Mouse (Mus musculus) CH12.LX (cell line): ENCODE measurements around the gene Arhgef7. TPM values are rescaled to one million over a fixed set of nuclear protein-coding genes. Genes with fewer than 3 reads are reported as not detected.

Experiments
- DNase-seq: peaks from one replicate; pipeline ENCODE4 v3.0.0-alpha.2; 2013; ENCODE audit errors: extremely low read depth
- H3K27ac ChIP-seq: 2 replicates; pipeline ENCODE4 v1.5.1; 2012; ENCODE audit warnings: low read depth, mild to moderate bottlenecking, control low read depth, moderate library complexity; ENCODE audit not compliant: insufficient read depth
- H3K27me3 ChIP-seq: replicated peaks from 2 replicates; pipeline ENCODE3; 2012; ENCODE audit warnings: inconsistent platforms
- H3K36me3 ChIP-seq, 2 experiments: replicated peaks in 1 of 2; 2 replicates each; pipeline versions ENCODE3 to v1.6.1; 2012; ENCODE audit warnings: inconsistent platforms in 1 of 2, low read length in 1 of 2, mild to moderate bottlenecking in 1 of 2, mixed read lengths in 1 of 2, moderate library complexity in 1 of 2; ENCODE audit not compliant: control insufficient read depth in 1 of 2, insufficient read depth in 1 of 2
- H3K4me1 ChIP-seq, 2 experiments: 2 replicates each; pipeline ENCODE4 v1.6.1; 2012; ENCODE audit warnings: inconsistent platforms in 1 of 2, moderate library complexity in 1 of 2; ENCODE audit not compliant: insufficient read depth in 2 of 2, control insufficient read depth in 1 of 2
- H3K4me2 ChIP-seq: 2 replicates; pipeline ENCODE4 v1.6.1; 2012; ENCODE audit warnings: low read depth, mild to moderate bottlenecking, control low read depth; ENCODE audit not compliant: poor library complexity, insufficient read depth, severe bottlenecking
- H3K4me3 ChIP-seq, 3 experiments: fragments of 150-350 bp in 1 of 3; sonication (generic) in 1 of 3; replicated peaks in 1 of 3; 2 replicates each; pipeline versions ENCODE3 to v1.5.1; 2011 to 2012; ENCODE audit warnings: low read depth in 2 of 3, low read length in 2 of 3, mild to moderate bottlenecking in 2 of 3, moderate library complexity in 2 of 3, control low read depth in 1 of 3, improper control_type of control experiment in 1 of 3, inconsistent platforms in 1 of 3, mixed read lengths in 1 of 3; ENCODE audit not compliant: poor library complexity in 1 of 3
- H3K79me2 ChIP-seq: replicated peaks from 2 replicates; pipeline ENCODE4 v1.6.1; 2012; ENCODE audit warnings: mild to moderate bottlenecking, moderate library complexity; ENCODE audit not compliant: control insufficient read depth, poor library complexity, insufficient read depth, severe bottlenecking; ENCODE audit errors: extremely low read depth
- H3K9ac ChIP-seq: 2 replicates; pipeline ENCODE4 v1.6.1; 2012; ENCODE audit warnings: low read depth, mild to moderate bottlenecking, control low read depth, moderate library complexity; ENCODE audit not compliant: insufficient read depth
- H3K9me3 ChIP-seq: replicated peaks from 2 replicates; pipeline ENCODE3; 2012; ENCODE audit warnings: low read length, inconsistent platforms, mixed read lengths
- CHD2 ChIP-seq: IDR thresholded peaks from 2 replicates; pipeline ENCODE4 v1.6.1; 2011; ENCODE audit warnings: low read length, improper control_type of control experiment
- ELF1 ChIP-seq: IDR thresholded peaks from 2 replicates; pipeline ENCODE4 v1.6.1; 2014; ENCODE audit warnings: low read depth, mild to moderate bottlenecking, inconsistent platforms, low read length, improper control_type of control experiment
- EP300 ChIP-seq: IDR thresholded peaks from 2 replicates; pipeline ENCODE4 v1.6.1; 2011; ENCODE audit warnings: low read length, improper control_type of control experiment
- ETS1 ChIP-seq: conservative IDR thresholded peaks from 2 replicates; pipeline ENCODE4 v1.6.1; 2012; ENCODE audit warnings: low read depth, mild to moderate bottlenecking, inconsistent platforms, low read length, improper control_type of control experiment, moderate library complexity
- GABPA ChIP-seq: IDR thresholded peaks from 2 replicates; pipeline ENCODE4 v1.6.1; 2012; ENCODE audit warnings: low read depth, low read length, improper control_type of control experiment, inconsistent platforms; ENCODE audit not compliant: insufficient replicate concordance
- HCFC1 ChIP-seq: IDR thresholded peaks from 2 replicates; pipeline ENCODE4 v1.6.1; 2012; ENCODE audit warnings: low read depth, mild to moderate bottlenecking, inconsistent platforms, low read length, improper control_type of control experiment
- IRF4 ChIP-seq: IDR thresholded peaks from 2 replicates; pipeline ENCODE4 v1.6.1; 2014; ENCODE audit warnings: low read depth, mild to moderate bottlenecking, inconsistent platforms, low read length, improper control_type of control experiment
- JUND ChIP-seq: conservative IDR thresholded peaks from 2 replicates; pipeline ENCODE4 v1.6.1; 2011; ENCODE audit warnings: low read depth, low read length, improper control_type of control experiment
- MAFK ChIP-seq: IDR thresholded peaks from 2 replicates; pipeline ENCODE4 v1.6.1; 2011; ENCODE audit warnings: low read length, improper control_type of control experiment; ENCODE audit not compliant: insufficient replicate concordance
- MAZ ChIP-seq: IDR thresholded peaks from 2 replicates; pipeline ENCODE4 v1.6.1; 2012; ENCODE audit warnings: low read depth, mild to moderate bottlenecking, inconsistent platforms, low read length, improper control_type of control experiment, moderate library complexity
- MXI1 ChIP-seq: IDR thresholded peaks from 2 replicates; pipeline ENCODE4 v1.6.1; 2011; ENCODE audit warnings: mild to moderate bottlenecking, low read depth, low read length, improper control_type of control experiment
- MYC ChIP-seq: IDR thresholded peaks from 2 replicates; pipeline ENCODE4 v1.6.1; 2011; ENCODE audit warnings: low read depth, mild to moderate bottlenecking, improper control_type of control experiment, low read length
- PAX5 ChIP-seq: IDR thresholded peaks from 2 replicates; pipeline ENCODE4 v1.6.1; 2012; ENCODE audit warnings: low read length, inconsistent platforms, mixed read lengths
- POLR2AphosphoS2 ChIP-seq: IDR thresholded peaks from 2 replicates; pipeline ENCODE4 v1.6.1; 2011; ENCODE audit warnings: low read depth, low read length, improper control_type of control experiment
- SIN3A ChIP-seq: IDR thresholded peaks from 2 replicates; pipeline ENCODE4 v1.6.1; 2012; ENCODE audit warnings: low read length, improper control_type of control experiment, inconsistent platforms
- USF1 ChIP-seq: IDR thresholded peaks from 2 replicates; pipeline ENCODE4 v1.6.1; 2014; ENCODE audit warnings: low read depth, mild to moderate bottlenecking, inconsistent platforms, low read length, improper control_type of control experiment
- USF2 ChIP-seq: conservative IDR thresholded peaks from 2 replicates; pipeline ENCODE4 v1.6.1; 2011; ENCODE audit warnings: low read depth, low read length, improper control_type of control experiment
- ZKSCAN1 ChIP-seq: IDR thresholded peaks from 2 replicates; pipeline ENCODE4 v1.6.1; 2012; ENCODE audit warnings: low read depth, inconsistent platforms, low read length, improper control_type of control experiment, borderline replicate concordance
- ZMIZ1 ChIP-seq: IDR thresholded peaks from 2 replicates; pipeline ENCODE4 v1.6.1; 2012; ENCODE audit warnings: low read depth, mild to moderate bottlenecking, inconsistent platforms, low read length, improper control_type of control experiment
- dilution Hi-C: fragments of 300-500 bp; cut with MboI; formaldehyde crosslinking; loops from 2 replicates; pipeline ENCODE4 v1.14.3; 2020; ENCODE audit warnings: low sequenced_read_pairs; ENCODE audit not compliant: extremely low pct_unique_long_range_greater_than_20kb, extremely low pct_ligation_motif_present
- in situ Hi-C: fragments of 300-500 bp; cut with MboI; formaldehyde crosslinking; loops from 3 replicates; pipeline ENCODE4 v1.14.3; 2019; ENCODE audit warnings: low sequenced_read_pairs, low pct_ligation_motif_present, low pct_unique_long_range_greater_than_20kb, mixed read lengths
- polyA plus RNA-seq: library from polyadenylated mRNA; unstranded; fragments of >175 nt; gene quantifications from 2 replicates; pipeline ENCODE4 v1.2.1, GENCODE M21; 2012; ENCODE audit warnings: low read depth; ENCODE audit not compliant: insufficient read length
- total RNA-seq, 2 experiments: library from RNA; depleted of rRNA; stranded (reverse); fragments of 300-350 nt in 1 of 2; fragments of >200 nt in 1 of 2; gene quantifications; 2 replicates each; pipeline ENCODE4 v1.2.3; 2012 to 2014

The Arhgef7 gene
- total and polyA plus RNA-seq, 3 experiments: 8.5 to 28.7 (median 17.0) TPM

DNA sequence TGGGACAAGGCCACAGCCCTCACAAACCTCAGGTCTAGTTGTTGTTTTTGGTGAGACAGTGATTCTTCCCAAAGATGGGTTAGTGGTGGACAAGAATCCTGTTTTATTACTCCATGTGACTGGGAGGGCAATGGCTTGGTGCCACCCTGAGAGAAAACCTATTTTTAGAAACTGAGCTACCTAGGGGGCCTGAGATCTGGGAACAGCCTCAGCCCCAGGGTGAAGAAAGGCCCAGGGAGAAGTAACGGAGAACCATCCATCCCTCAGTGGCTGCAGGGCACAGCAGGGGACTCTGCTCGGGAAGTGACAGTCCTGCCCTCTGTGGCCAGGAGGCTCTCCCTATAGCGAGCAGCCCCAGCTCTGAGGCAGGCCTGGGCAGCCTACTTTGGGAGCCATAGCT is 19.8 kb upstream of the Arhgef7 start:
- Histone ChIP-seq H3K4me2 (no peak overlapping the region), H3K27ac (no peak overlapping the region), H3K4me1 (no peaks in the 10 kb centered on the region), H3K79me2 (no peaks in the 10 kb centered on the region), H3K4me3 (no peak overlapping the region), H3K27me3 (peaks cover 76% of the 10 kb centered on the region), H3K9ac (no peak overlapping the region), H3K36me3 (no peaks in the 10 kb centered on the region), H3K9me3 (peaks cover 9% of the 10 kb centered on the region)
- no peak for TF ChIP-seq USF2
- dilution Hi-C loops (no loop called here), in situ Hi-C loops (loop anchor here (10.0 kb wide), 1 partner anchor 93 kb away; no protein-coding TSS in a partner anchor)
- no peak for DNase-seq

DNA sequence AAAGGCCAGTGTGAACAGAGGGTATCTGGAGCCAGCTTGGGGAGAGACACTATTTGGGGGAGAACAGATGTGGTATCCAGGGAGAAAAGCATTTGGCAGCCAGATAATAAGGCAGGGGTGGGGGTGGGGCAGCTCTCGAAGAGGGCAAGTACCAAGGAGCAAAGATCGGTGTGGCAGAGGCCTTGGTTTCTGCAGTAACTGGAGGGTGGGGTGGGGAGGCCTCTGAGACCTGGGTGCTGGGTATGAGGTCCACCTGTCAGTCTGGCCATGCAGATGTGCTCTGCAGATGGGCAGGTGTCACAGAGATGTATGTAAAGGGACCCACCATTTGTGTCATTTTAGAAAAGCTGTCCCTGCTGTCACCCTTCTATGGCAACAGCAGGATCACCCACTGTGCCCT is 18.7 kb upstream of the Arhgef7 start:
- Histone ChIP-seq H3K4me1 (no peaks in the 10 kb centered on the region), H3K4me2 (no peak overlapping the region), H3K36me3 (no peaks in the 10 kb centered on the region), H3K27ac (no peak overlapping the region), H3K4me3 (no peak overlapping the region), H3K9ac (no peak overlapping the region), H3K9me3 (peaks cover 6% of the 10 kb centered on the region), H3K79me2 (no peaks in the 10 kb centered on the region), H3K27me3 (peaks cover 72% of the 10 kb centered on the region)
- DNase-seq: no peak
- in situ Hi-C loops (loop anchor here (10.0 kb wide), 1 partner anchor 94 kb away; no protein-coding TSS in a partner anchor), dilution Hi-C loops (no loop called here)
- TF ChIP-seq IRF4: no peak
- no peak for TF ChIP-seq POLR2AphosphoS2
- TF ChIP-seq USF2: no peak
- TF ChIP-seq MAZ: no peak

DNA sequence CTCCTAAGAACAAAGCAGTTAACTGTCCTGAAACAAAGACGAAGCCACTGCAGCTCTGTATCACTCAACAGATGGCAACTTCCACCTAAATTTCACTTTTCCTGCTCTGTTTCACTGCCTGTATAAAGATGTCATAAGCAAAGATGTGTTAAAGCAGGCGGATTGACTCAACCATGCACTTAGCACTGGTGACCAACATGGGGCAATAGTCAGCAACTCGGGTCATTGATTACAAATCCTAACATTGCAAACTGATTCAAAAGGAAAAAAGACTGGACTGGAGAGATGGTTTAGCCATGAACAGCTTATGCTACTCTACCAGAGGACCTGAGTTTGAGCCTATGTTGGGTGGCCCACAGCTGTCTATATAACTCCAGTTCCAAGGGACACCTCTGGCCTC is 18.0 kb upstream of the Arhgef7 start:
- Histone ChIP-seq H3K4me2 (no peak overlapping the region), H3K27ac (no peak overlapping the region), H3K36me3 (no peaks in the 10 kb centered on the region), H3K4me1 (no peaks in the 10 kb centered on the region), H3K9ac (no peak overlapping the region), H3K27me3 (peaks cover 66% of the 10 kb centered on the region), H3K79me2 (no peaks in the 10 kb centered on the region), H3K9me3 (peaks cover 2% of the 10 kb centered on the region), H3K4me3 (no peak overlapping the region)
- in situ Hi-C loops: loop anchor here (10.0 kb wide), 1 partner anchor 95 kb away; no protein-coding TSS in a partner anchor
- no peak for DNase-seq
- TF ChIP-seq POLR2AphosphoS2: no peak
- TF ChIP-seq MYC: no peak
- TF ChIP-seq CHD2: no peak
- no peak for TF ChIP-seq ZKSCAN1
- TF ChIP-seq HCFC1: no peak
- no peak for TF ChIP-seq GABPA
- TF ChIP-seq MXI1: no peak
- no peak for TF ChIP-seq ZMIZ1
- no peak for TF ChIP-seq ETS1
- no peak for TF ChIP-seq USF1
- TF ChIP-seq PAX5: no peak
- TF ChIP-seq EP300: no peak
- no peak for TF ChIP-seq JUND
- TF ChIP-seq ELF1: no peak
- TF ChIP-seq SIN3A: no peak
- TF ChIP-seq MAFK: no peak
- dilution Hi-C loops: no loop called here
